Mouse (Mus musculus) ZHBTc4 (cell line): ENCODE data around the gene Stab1.
A peak's percentile ranks its signal among the peaks of the same experiment; 100 is the strongest.

Experiments used
- DNase-seq: peaks from one replicate; pipeline ENCODE4 v3.0.0-alpha.2; 2011; ENCODE audit warnings: low read depth, low spot score

Stab1 gene

DNA sequence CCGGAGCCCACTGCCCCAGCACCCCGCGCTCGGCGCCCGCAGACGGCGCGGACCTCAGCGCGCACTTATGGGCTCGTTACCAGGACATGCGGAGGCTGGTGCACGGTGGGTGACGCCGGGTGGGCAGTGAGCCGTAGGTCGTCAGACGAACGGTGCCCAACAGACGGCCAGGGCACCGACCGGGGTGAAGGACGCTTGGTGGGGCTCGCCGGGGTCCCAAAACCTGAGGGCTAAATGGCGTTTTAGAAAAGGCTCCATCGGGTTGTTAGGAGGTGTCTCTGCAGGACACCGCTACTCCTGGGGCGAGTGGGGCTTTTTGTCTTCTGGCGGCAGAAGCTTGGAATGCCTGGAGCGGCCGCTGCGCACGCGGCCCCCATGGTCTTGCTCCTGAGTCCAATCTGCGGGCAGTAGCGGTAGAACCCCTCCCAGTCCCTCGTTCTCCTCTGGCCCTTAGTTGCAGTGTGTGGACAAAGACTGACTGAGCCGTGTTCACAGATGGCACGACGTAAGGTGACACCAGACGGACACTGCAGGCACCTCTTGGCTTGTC, 37.1 kb downstream of the Stab1 start:
- DNase-seq: peak; percentile 45

DNA sequence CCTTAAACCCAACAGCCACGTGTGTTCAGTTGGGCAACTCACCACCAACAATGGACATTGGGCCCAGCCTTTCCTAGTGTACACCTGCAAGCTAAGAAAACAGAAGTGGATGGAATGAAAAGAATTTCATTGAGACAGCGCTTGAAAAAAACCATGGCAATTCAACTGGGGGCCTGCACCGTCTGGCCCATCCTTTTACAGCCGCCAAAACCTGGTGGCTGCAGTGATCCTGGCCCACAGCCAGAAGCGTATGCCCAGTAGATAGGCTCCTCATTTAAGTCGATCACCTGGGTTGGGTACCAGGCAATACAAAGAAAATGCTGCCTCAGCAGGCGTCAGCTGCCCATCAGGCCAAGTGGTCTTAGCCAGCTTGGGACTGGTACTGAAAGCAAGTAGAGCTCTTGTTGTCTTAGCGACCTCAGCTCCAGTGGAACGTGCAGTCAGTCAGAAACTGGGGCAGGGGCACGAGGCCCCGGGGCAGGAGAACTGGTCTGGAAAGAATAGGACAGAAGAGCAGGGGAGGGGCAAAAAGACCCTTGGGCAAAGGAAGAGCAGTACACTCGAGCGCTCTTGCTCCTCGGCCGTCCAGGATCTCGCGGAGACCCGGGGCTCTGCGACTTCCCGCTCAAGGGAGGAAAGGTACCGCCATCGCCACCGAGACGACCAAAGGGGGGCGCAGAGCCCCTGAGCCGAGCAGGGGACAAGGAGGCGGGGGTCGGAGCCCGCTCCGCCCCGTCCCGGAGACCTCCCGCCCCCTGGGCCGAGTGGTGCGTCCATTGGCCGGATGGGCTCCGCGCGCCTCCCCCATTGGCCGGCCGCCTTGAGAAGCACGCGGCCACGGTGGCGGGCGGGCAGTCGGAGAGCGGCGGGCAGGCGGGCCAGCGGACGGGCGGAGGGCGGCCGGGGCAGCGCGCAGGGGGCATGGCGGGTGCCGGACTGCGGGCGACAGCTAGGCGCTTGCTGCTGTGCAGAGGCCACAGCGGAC, 37.9 kb downstream of the Stab1 start, which contains the start of gene Nt5dc2:
Nt5dc2 (plus strand) TSS at position 818 of the 985 bp plus-strand sequence.
- DNase-seq: peak; percentile 91

DNA sequence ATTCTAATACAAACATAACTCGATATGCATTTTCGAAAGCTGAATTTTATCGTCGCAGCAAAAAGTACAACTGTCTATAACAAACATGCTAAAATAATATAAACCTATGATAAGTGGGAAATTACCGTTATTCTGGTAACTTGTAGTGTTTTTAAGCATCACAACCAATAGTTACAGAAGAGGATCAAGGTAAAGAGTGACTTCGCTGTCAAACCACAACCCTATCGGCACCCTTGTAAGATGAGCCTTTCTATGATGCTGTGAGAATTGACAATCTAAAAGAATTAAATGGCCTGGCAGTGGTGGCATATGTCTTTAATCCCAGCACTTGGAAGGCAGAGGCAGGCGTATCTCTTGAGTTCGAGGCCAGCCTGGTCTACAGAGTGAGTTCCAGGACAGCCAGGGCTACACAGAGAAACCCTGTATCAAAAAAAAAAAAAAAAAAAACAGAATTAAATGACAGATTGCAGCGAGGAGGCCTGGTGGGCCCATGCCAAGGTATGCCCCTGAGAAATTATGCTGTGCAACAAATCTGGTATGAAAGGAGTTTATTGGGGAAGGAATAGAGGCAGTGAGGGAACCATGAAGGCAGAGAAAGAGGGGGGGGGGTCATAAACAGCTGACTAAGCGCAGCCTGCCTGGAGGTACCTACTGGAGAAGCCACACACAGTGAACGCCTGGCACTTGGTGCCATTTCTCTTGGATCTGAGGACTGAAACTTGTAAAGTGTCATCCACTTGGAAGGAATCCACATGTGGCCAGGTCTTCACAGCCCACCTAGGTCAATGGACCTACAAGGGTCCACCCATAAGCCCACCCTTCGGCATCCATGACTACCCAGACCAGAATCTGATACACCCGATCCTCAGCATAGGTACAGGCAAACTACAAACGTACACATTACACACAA, 38.9 kb downstream of the Stab1 start:
- DNase-seq: no peak

DNA sequence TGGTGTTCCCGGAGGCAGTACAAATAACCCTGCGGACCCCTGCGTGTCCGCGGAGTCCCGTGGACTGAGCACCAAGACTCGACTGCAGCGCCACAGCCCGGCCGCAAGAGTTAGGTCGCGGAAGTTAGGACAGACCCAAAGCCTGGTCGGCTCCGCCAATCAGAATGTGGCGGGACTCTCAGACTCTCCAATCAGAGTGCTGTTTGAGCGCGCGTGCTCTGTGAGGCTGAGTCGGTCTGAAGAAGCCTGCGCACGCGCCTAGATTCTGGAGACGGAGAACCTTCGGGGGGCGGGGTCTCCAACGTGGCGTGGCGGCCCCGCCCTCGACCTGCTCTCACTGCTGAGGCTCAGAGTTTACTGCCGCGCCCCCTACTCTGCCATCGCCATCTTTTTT, 39.6 kb downstream of the Stab1 start, which contains the start of gene Smim4:
Smim4 (minus strand) TSS at position 131 of the 394 bp plus-strand sequence.
- DNase-seq: peak; percentile 100

DNA sequence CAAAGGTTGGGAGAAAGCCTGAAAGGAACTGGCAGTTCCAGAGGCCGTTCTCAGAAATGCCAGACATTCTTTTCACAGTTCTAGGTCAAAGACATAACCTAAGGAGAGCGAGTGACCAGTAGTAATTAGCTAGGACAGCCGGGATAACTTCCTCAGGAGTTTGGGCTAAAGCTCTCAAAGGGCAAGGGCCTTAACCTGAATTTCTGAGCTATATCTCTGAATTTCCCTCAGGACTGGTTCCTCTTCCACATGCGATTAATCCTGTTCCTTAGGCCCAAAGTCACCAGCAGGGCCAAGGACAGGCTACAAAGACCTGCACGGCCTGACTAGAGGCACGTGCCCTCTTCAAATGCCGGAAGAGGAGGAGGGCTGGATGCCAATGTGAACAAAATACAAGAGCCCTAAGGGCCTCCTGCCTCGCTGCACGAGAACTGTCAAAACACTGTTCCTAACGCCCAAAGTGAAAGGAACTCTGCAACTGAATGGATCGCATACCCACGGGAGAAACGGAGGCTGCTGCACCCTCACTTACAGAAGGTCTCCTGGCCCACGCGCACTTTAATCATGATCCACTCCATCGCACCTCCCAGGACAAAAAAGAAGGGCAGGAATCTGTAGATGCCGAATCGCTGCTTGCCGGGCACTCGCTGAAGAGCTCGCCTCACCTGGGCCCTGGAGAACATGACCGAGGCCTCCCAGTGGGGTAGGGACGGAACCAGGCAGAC, 40.2 kb downstream of the Stab1 start:
- DNase-seq: peak; percentile 70

DNA sequence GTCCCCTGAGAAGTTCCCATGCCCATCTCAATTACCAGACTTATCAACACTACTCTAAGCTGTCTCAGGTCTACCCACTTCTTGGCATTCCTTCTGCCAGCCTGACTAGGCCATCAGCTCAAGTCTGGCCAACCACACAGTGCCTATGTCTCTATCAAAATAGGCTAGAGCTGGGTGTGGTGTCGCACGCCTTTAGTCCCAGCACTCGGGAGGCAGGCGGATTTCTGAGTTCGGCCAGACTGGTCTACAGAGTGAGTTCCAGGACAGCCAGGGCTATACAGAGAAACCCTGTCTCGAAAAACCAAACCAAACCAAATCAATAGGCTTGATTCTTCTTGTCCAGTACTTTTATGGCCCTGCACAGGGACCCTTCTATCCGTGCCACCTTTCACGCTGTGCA, 41.6 kb downstream of the Stab1 start:
- DNase-seq: no peak

DNA sequence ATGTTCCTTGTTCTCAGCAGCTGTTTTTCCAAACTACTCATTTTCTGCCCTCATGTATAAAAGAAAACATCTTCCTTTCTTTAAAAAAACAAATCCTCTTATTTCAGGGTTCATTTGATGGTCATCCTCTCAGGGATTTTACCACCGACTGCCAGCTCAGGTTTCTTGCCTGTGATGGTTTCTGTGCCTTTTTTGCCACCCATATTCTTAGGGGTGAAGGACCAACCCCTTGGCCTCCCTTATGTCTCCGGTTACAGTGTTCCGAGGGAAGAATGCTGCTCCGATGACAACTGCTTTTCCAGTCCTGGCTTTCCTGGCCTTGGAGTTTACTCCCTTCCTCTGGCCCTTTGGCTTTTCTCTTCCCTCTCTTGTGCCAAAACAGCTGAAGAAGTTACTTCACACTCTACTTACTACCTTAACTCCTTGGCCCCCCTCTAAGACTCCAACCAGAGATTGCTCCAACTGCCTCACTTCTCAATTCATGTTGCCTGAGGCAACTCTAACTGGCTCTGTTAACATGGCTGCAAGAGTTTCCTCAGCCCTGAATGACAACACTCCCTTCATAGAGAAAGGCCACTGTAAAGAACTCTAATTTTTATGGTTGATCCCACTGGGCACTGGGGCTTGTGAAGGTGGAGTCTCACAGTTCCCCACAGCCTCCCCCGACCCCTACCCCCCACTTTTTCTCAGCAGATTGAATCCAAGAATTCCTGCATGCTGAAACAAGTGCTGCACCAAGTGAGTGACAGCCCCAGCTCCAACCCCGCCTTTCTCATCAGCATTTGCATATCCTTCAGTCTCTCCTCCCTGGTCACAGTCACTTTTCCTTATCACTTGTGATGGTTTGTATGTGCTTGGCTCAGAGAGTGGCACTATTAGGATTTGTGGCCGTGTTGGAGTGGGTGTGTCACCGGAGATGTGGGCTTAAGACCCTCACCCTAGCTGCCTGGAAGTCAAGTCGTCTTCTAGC, 43.0 kb downstream of the Stab1 start:
- DNase-seq: peak; percentile 38

DNA sequence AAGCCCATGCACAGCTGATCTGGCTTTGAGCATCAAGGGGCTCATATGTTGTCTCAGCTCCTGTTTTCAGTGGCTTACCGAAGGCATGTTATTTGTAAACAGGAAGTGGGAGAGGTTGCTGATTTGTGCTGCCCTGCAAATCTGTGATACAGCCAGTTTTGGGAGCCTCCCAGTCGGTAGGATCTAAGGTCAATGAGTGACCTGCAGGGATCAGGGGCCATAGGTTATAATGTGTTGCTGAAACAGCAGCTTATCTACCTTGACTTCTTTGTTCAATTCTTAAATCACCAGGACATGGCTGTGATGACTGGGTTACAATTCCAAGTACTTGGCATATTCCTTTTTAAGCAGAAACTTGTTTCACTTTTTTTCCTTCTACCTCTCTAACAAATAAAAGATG, 52.9 kb downstream of the Stab1 start:
- no peak for DNase-seq

DNA sequence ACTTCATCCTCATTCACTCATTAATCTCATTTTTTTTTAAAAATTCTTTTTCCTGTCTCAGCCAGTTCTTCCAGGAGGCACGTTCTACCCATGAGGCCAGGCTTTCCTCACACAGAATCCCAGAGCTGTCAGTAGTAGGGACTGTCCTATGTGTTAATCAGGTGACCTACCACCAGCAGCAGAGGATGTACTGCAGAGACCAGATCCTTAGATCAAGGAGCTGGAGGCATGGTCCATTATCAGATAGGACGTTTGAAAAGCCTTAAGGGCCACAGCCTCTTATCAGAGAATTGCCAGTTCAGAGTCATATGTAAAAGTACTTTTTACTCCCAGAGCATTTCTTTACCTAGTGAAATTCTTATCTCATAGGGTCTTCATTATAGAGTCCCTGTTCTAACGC, 54.4 kb downstream of the Stab1 start:
- no peak for DNase-seq

DNA sequence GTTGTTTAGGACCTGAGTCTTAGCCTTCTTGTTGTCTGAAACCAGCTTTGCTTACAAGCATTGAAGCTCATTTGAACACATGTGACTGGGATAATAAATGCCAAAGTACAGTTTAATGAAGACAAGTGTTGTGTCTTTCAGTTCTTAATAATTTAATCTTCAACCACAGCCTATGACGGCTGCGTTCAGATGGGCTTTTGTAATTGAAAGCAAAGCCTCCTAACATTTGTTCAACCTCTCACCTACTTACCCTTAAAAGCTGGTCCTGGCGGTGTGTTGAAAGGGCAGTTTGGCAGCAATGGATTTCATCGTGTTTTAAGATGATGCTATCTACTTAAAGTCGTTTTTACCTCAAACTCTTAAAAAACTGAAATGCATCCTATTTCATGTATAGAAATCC, 56.3 kb downstream of the Stab1 start:
- DNase-seq: no peak

DNA sequence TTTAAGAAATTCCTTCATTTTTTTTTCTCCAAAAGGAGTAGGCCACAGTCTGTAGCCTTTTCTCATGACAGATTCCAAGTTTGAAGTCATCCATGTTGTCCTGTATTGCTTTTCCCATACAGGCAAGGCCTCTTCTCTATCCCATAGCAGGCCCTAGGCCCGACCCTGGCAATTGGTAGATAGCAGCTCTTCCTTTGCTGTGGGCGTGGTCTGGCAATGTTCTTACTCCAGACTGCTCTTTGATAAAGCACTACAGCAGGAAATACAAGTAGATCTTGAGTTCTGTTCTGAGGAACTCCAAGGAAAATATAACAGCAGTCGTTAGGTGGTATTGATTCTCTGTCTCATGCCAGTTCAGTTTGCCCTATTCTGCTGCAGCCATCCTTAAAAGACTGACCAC, 57.8 kb downstream of the Stab1 start:
- DNase-seq: no peak

DNA sequence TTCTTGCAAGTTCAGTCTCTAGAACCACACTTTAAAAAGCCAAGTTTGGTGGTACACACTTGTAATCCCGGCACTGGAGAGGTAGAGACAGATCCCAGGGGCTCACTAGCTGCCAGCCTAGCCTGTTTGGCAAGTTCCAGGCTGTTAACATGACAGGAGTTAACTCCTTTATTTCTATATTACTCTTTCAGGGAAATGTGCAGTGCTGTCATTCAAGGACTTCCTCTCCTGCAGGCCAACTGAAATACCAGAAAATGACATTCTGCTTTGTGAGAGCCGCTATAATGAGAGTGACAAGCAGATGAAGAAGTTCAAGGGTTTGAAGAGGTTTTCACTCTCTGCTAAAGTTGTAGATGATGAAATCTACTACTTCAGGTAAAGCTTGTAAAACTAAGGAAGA, 63.3 kb downstream of the Stab1 start:
- no peak for DNase-seq

DNA sequence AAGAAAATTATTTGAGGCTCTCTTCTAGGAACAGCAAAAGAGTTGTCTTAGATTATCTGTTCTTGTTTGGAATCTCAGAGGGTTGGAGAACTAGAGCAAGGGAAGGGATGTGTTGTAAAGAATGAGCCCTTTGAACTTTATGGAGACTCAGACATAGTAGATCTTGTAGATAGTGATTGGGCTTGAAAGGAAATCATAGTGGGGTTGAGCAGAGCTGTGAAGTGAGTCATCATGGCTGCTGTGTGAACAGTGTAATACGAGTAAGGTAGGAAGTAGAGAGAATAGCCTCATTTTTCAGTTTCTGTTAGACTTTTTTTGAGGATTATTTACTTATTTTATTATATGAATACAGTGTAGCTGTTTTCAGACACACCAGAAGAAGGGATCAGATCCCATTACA, 78.5 kb downstream of the Stab1 start:
- no peak for DNase-seq
